Mouse (Mus musculus) stomach, postnatal 0 days (tissue): ENCODE results near the gene Gm10277.

Experiments
- CTCF ChIP-seq: IDR thresholded peaks from 2 replicates; pipeline ENCODE4 v1.5.1; 2016; ENCODE audit warnings: antibody characterized with exemption, low read depth, mild to moderate bottlenecking, moderate library complexity
- EP300 ChIP-seq: optimal IDR thresholded peaks from 2 replicates; pipeline ENCODE3; 2016; ENCODE audit warnings: antibody characterized with exemption

DNA sequence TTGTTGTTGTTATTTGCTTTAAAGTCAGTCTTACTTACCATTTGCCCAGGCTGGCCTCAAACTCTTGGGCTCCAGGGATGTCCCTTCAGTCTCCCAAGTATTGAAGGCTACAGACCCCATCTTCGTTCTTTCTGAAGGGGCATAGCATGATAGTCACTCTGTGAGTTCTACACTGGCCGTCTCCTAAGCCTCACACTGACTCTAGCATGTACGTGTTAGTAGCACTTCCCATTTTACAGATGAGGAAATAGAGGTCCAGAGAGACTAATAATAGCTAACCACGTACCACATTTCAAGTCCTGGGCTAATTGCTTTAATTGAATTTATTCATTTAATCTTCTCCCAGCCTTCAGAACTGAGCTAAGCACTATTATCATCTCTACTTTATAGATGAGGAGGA, 27.5 kb downstream of the Gm10277 start:
- no peak for TF ChIP-seq CTCF
- TF ChIP-seq EP300, result no peak
